Mouse (Mus musculus) bone marrow macrophage, adult 2 months (primary cell): ENCODE data around the gene Smchd1.

Experiments used
- CTCF ChIP-seq: IDR thresholded peaks from 2 replicates; pipeline ENCODE4 v1.5.1; 2012; ENCODE audit warnings: low read depth, mild to moderate bottlenecking, low read length, moderate library complexity
- POLR2A ChIP-seq: IDR thresholded peaks from 2 replicates; pipeline ENCODE4 v1.6.1; 2012; ENCODE audit warnings: mild to moderate bottlenecking, low read depth, low read length, borderline replicate concordance

GRCm38 (mm10) chr17:71510297-71510696 is 35.2 kb upstream of the Smchd1 start:
- TF ChIP-seq POLR2A (no peak), CTCF (no peak)
